Mouse (Mus musculus): Measurements from ENCODE around the gene Ccdc83. TPM values are rescaled to one million over a fixed set of nuclear protein-coding genes. Genes with fewer than 3 reads are reported as not detected.

Gene Ccdc83
- total RNA-seq (2014; rRNA removed; ENCODE audit: low replicate concordance) (not detected in 2 replicates), polyA plus RNA-seq (2015; fragmentation: Nextera tagmentation; extraction: Ambion mirVana) (not detected in 2 replicates)

GRCm38 (mm10) chr7:90265289-90265970, at the start of gene Ccdc83:
TSS of gene Ccdc83 (minus strand) at chr7:90265777.
- WGBS, result 5% methylated on average over 28 of the region's 28 CpGs
- TF ChIP-seq EP300 (IDR thresholded peaks at IDR 0.05; ENCODE audit: low read depth), result no peak
- TF ChIP-seq CTCF (IDR thresholded peaks at IDR 0.05; ENCODE audit: low read depth), result peak; percentile 99
- peak; percentile 71 for DNase-seq (ENCODE audit: low spot score)

GRCm38 (mm10) chr7:90313421-90313820, 47.8 kb upstream of the Ccdc83 start:
- Histone ChIP-seq H3K36me3 (replicated peaks; ENCODE audit: control insufficient read depth, insufficient read depth, low read length) (no peaks in the 10 kb centered on the region), H3K9ac (replicated peaks; ENCODE audit: low read depth, low read length) (no peak overlapping the region), H3K27me3 (ENCODE audit: control insufficient read depth, insufficient read depth, low read length) (no peaks in the 10 kb centered on the region), H3K4me2 (ENCODE audit: low read depth, low read length) (no peak overlapping the region), H3K4me1 (ENCODE audit: control insufficient read depth, insufficient read depth) (no peaks in the 10 kb centered on the region), H3K4me3 (ENCODE audit: low read depth, low read length) (no peak overlapping the region), H3K27ac (ENCODE audit: low read depth) (no peak overlapping the region), H3K9me3 (replicated peaks; ENCODE audit: control insufficient read depth, low read length) (no peaks in the 10 kb centered on the region)
- ATAC-seq (ENCODE audit: insufficient read depth, low read depth), result no peak
- no peak for TF ChIP-seq EP300 (IDR thresholded peaks at IDR 0.05; ENCODE audit: low read depth)
- no peak for TF ChIP-seq CTCF (IDR thresholded peaks at IDR 0.05; ENCODE audit: low read depth)
- WGBS, result 53% methylated on average over 3 of the region's 3 CpGs
- DNase-seq (ENCODE audit: low spot score), result no peak

More at GRCm38 (mm10) chr7:90265289-90265970, at the start of gene Ccdc83:
- no peaks in the 10 kb centered on the region for H3K9me3 ChIP-seq (replicated peaks; ENCODE audit: control insufficient read depth, low read length)
- H3K9ac ChIP-seq (replicated peaks; ENCODE audit: low read depth, low read length), result 0 out of 2 replicates have a peak within 1 kb of the TSS, but pooled peaks have one; percentile 23
- H3K36me3 ChIP-seq (replicated peaks; ENCODE audit: control insufficient read depth, insufficient read depth, low read length), result no peaks in the 10 kb centered on the region
- H3K27ac ChIP-seq (ENCODE audit: low read depth), result no peak within 1 kb of the TSS
- H3K27me3 ChIP-seq (ENCODE audit: control insufficient read depth, insufficient read depth, low read length), result no peaks in the 10 kb centered on the region
- H3K4me3 ChIP-seq (ENCODE audit: low read depth, low read length), result peak within 1 kb of the TSS; percentile 23
- H3K4me2 ChIP-seq (ENCODE audit: low read depth, low read length), result peak within 1 kb of the TSS; percentile 57
- peaks cover 3% of the 10 kb centered on the region; the same call in 1 of the 2 replicates for H3K4me1 ChIP-seq (ENCODE audit: control insufficient read depth, insufficient read depth)
- ATAC-seq (ENCODE audit: insufficient read depth, low read depth), result peak; percentile 87

DNA sequence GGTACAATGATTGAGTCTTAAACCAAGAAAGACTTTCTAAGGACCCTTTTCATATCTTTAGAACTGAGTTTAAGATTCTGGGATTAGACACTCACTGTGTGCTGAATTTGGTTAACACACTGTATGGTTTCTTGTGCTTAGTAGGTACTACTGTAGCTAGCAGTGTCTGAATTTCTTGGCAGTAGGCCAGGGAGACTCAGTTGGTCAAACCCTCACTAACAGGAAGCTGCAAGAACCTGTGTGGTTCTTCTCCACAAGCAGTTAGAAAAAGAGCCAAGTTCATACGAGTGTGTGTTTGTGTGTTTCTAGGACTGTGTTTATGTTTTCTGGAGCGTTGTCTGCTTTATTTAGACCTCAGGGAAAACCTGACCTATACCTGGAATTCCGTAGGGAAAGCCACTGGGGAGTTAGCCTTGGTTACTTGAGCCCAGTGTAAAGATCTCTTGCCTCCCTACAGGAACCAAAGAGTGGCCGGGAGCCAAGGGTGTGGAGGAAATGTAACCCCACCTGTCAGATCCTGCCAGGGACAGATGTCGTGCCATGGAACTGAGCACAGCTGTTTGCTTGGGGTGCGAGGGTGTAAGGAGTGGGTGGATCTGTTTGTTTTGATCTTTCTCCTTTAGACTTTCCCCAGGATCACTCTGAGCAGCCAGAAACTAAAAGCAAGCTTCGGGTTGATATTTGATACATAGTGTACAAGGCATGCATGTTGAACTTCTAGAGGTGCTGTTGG, 46.7 kb upstream of the Ccdc83 start:
- H3K9me3 ChIP-seq (replicated peaks; ENCODE audit: control insufficient read depth, low read length), result no peaks in the 10 kb centered on the region
- no peaks in the 10 kb centered on the region for H3K36me3 ChIP-seq (replicated peaks; ENCODE audit: control insufficient read depth, insufficient read depth, low read length)
- no peak overlapping the region for H3K4me3 ChIP-seq (ENCODE audit: low read depth, low read length)
- no peaks in the 10 kb centered on the region for H3K27me3 ChIP-seq (ENCODE audit: control insufficient read depth, insufficient read depth, low read length)
- 52% methylated on average over 7 of the region's 7 CpGs for WGBS
- H3K9ac ChIP-seq (replicated peaks; ENCODE audit: low read depth, low read length), result no peak overlapping the region
- no peak for DNase-seq (ENCODE audit: low spot score)
- TF ChIP-seq CTCF (IDR thresholded peaks at IDR 0.05; ENCODE audit: low read depth) (no peak), EP300 (IDR thresholded peaks at IDR 0.05; ENCODE audit: low read depth) (no peak)
- no peak overlapping the region for H3K27ac ChIP-seq (ENCODE audit: low read depth)
- no peak overlapping the region for H3K4me2 ChIP-seq (ENCODE audit: low read depth, low read length)
- no peaks in the 10 kb centered on the region for H3K4me1 ChIP-seq (ENCODE audit: control insufficient read depth, insufficient read depth)
- ATAC-seq (ENCODE audit: insufficient read depth, low read depth), result no peak

DNA sequence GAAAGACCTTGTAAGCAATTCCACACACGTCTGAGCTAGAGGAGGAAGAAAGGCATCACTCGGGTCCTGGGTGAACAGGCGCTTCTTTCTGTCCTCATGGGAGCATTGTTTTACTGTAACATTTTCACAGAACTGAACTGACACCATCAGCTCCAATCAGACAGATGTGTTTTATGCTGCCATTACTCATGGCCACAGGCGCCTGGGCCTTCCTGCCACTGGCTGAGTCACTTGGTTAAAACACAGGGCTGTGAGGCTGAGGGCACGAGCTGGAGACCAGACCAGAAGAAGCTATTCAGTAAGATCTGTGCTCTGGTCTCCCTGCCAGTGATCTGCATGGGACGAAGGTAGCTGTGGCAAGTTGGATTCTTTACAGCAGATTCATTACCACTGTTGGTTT, 42.4 kb upstream of the Ccdc83 start:
- no peak overlapping the region for H3K9ac ChIP-seq (replicated peaks; ENCODE audit: low read depth, low read length)
- H3K36me3 ChIP-seq (replicated peaks; ENCODE audit: control insufficient read depth, insufficient read depth, low read length), result no peaks in the 10 kb centered on the region
- H3K4me2 ChIP-seq (ENCODE audit: low read depth, low read length), result no peak overlapping the region
- no peak for ATAC-seq (ENCODE audit: insufficient read depth, low read depth)
- H3K4me3 ChIP-seq (ENCODE audit: low read depth, low read length), result no peak overlapping the region
- no peaks in the 10 kb centered on the region for H3K9me3 ChIP-seq (replicated peaks; ENCODE audit: control insufficient read depth, low read length)
- no peak overlapping the region for H3K27ac ChIP-seq (ENCODE audit: low read depth)
- 0 out of 2 replicates have a peak, but pooled peaks cover 2% of the 10 kb centered on the region for H3K27me3 ChIP-seq (ENCODE audit: control insufficient read depth, insufficient read depth, low read length)
- no peak for DNase-seq (ENCODE audit: low spot score)
- no peaks in the 10 kb centered on the region for H3K4me1 ChIP-seq (ENCODE audit: control insufficient read depth, insufficient read depth)
- TF ChIP-seq CTCF (IDR thresholded peaks at IDR 0.05; ENCODE audit: low read depth) (no peak), EP300 (IDR thresholded peaks at IDR 0.05; ENCODE audit: low read depth) (no peak)
- 77% methylated on average over 6 of the region's 6 CpGs for WGBS

GRCm38 (mm10) chr7:90306968-90307367, 41.4 kb upstream of the Ccdc83 start:
- Histone ChIP-seq H3K4me1 (ENCODE audit: control insufficient read depth, insufficient read depth) (no peaks in the 10 kb centered on the region), H3K9me3 (replicated peaks; ENCODE audit: control insufficient read depth, low read length) (no peaks in the 10 kb centered on the region), H3K27me3 (ENCODE audit: control insufficient read depth, insufficient read depth, low read length) (0 out of 2 replicates have a peak, but pooled peaks cover 2% of the 10 kb centered on the region), H3K9ac (replicated peaks; ENCODE audit: low read depth, low read length) (no peak overlapping the region), H3K27ac (ENCODE audit: low read depth) (no peak overlapping the region), H3K4me3 (ENCODE audit: low read depth, low read length) (no peak overlapping the region), H3K4me2 (ENCODE audit: low read depth, low read length) (no peak overlapping the region), H3K36me3 (replicated peaks; ENCODE audit: control insufficient read depth, insufficient read depth, low read length) (no peaks in the 10 kb centered on the region)
- TF ChIP-seq CTCF (IDR thresholded peaks at IDR 0.05; ENCODE audit: low read depth), result no peak
- no peak for TF ChIP-seq EP300 (IDR thresholded peaks at IDR 0.05; ENCODE audit: low read depth)
- WGBS, result 78% methylated on average over 1 of the region's 1 CpGs
- no peak for DNase-seq (ENCODE audit: low spot score)
- no peak for ATAC-seq (ENCODE audit: insufficient read depth, low read depth)

All from heart, postnatal 0 days (tissue).